Mouse (Mus musculus) central nervous system, embryonic 14 days (tissue): ENCODE data around the gene Cdpf1. TPM values are rescaled to one million over a fixed set of nuclear protein-coding genes. Genes with fewer than 3 reads are reported as not detected.

Source experiments
- polyA plus RNA-seq: library from polyadenylated mRNA; depleted of rRNA; stranded (reverse); fragments of >200 nt; gene quantifications from 2 replicates; pipeline ENCODE4 v1.2.3, GENCODE M21; 2012; rRNA removed

Gene Cdpf1
- polyA plus RNA-seq: 18.1 and 20.8 TPM in 2 replicates

GRCm38 (mm10) chr15:85811535-85812277, at the start of gene Cdpf1:
Gene Cdpf1 (minus strand): TSS chr15:85811697.

DNA sequence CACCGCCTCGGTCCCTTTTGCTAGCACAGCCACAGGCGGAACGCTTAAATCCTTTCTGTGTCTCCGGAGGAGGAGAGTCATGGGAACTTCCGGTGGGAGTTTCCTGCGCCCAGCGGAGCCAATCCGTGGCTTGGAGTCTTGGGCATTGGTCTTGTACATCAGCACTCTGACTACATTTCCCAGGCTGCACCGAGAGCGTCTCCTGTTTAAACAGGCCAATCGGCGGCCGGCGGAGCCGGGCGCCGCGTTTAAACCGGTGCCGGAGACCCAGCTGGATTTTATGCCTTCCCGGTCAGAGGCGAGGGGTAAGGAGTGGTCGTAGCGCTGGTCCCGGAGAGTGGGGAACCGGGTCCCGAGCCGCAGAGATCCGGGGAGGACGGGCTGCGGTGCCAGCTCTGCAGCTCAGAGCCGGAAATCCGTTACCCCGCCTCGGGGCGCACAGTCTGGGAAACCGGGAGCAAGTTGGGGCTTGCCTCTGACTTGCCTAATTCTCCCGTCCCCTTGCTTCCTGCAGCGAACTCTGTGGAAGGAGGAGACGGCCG, 48.1 kb upstream of the Cdpf1 start, which contains the start of gene Gtse1:
Gene Gtse1, plus strand, starts transcription at position 256 of the 542 bp plus-strand sequence.

DNA sequence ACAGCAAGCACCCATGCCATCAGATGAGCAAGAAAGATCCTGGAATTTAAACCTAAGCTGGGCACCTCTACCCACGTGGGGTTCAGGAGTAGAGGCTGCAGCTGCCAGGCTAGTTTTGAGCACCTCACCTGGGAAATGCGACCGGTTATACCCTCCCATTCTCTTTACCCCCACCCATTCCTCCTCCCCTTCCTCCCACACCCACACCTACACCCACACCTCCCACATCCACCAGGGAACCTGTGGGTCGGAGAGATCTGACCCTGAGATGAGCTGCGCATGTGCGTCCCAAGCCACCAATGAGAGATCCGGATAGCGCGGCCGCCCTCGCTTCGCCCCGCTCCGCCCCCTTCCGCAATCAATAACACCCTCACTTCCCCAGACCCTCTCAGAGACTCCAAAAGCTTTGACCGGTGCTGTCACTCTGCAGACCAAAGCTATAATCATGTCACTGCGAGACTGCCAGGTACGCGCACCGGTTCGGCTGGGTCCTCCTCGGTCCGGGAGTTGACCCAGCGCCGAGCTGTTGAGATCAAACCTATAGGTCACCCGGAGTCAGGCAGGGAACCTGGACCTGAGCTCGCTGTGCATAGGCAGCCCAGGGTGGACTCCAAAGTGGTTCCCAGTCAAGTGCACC, 20.6 kb upstream of the Cdpf1 start, which contains the start of gene Ttc38:
Gene Ttc38, plus strand, starts transcription at position 353 of the 637 bp plus-strand sequence.

DNA sequence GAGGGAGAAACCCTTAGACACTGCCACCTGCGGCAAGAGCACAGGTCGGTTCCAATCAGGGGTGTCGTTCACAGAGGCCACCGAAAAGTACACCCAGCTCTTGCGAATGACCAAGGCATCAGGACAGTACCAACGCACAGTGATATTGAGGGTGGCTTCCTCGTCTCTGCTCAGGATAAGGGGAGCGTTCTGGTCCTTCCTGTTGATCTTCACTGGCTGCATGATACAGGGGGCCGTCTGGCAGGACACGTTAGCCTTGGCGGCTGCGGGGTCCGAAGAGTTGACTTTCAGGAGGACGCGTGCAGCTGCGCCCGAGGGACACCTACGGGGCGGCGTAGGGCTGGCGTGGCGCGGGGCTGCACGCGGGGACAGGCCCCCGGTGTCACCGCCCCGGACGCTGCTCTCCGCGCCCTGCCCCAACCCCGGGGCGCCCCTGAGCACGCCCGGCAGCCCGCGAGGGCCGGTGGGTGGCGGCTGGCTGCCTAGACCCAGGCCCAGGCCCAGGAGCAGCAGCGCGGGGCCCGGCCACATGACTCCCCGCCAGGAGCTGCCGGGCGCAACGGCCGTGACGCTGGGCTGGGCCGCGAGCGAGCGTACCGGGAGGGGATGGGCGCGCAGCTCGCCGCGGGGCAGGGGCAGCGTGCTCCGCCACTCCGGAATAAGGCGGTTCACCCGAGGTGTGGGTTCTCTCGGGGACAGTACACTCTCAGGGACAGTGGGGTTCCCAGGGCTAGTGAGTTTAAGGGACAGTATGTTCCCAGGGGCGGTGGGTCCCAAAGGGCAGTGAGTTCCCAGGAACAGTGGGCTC, 9.9 kb upstream of the Cdpf1 start, which contains the start of gene Pkdrej:
Gene Pkdrej, minus strand, starts transcription at position 532 of the 808 bp plus-strand sequence.

Other genes starting within 250 kb of the Cdpf1 start
- 35.5 and 58.4 TPM in 2 replicates for gene Wnt7b, start 229.2 kb downstream of the Cdpf1 start, polyA plus RNA-seq
- 0.25 and 0.32 TPM in 2 replicates for gene Ppara, start 76.7 kb downstream of the Cdpf1 start, polyA plus RNA-seq
- gene Pkdrej, start 10.0 kb upstream of the Cdpf1 start, polyA plus RNA-seq: 0.05 and 0.11 TPM in 2 replicates
- gene Ttc38, start 20.6 kb upstream of the Cdpf1 start, polyA plus RNA-seq: 3.6 and 3.8 TPM in 2 replicates
- 14.9 and 20.3 TPM in 2 replicates for gene Gtse1, start 48.0 kb upstream of the Cdpf1 start, polyA plus RNA-seq
- 78.8 and 80.3 TPM in 2 replicates for gene Trmu, start 67.6 kb upstream of the Cdpf1 start, polyA plus RNA-seq
- gene Celsr1, start 222.1 kb upstream of the Cdpf1 start, polyA plus RNA-seq: 14.7 and 21.4 TPM in 2 replicates
- 52.5 and 62.3 TPM in 2 replicates for gene Gramd4, start 246.0 kb upstream of the Cdpf1 start, polyA plus RNA-seq